Mouse (Mus musculus) midbrain, embryonic 14.5 days (tissue): ENCODE data around the gene Defa21. TPM values are rescaled to one million over a fixed set of nuclear protein-coding genes. Genes with fewer than 3 reads are reported as not detected.
"Not testable (repeated sequence)": the region's sequence is repeated elsewhere in the genome, so short reads cannot be mapped to it uniquely, and the experiment has no call there.

Experiments
- ATAC-seq: fragments of 200-750 bp; cut with Nextera tagmentation; 2 replicates; pipeline ENCODE4 v1.8.0; 2017; ENCODE audit warnings: moderate number of reproducible peaks, moderate library complexity; ENCODE audit not compliant: low FRiP score, low TSS enrichment
- DNase-seq: peaks from one replicate; pipeline ENCODE4 v3.0.0-alpha.2; 2015
- H3K27ac ChIP-seq: fragments of 300-500 bp; sonication (generic); replicated peaks from 2 replicates; pipeline ENCODE4 v1.5.1; 2014; ENCODE audit warnings: mild to moderate bottlenecking, low read depth, low read length, moderate library complexity
- H3K27me3 ChIP-seq: fragments of 300-500 bp; sonication (generic); 2 replicates; pipeline ENCODE4 v1.6.1; 2014; ENCODE audit warnings: low read length, control low read depth, mixed read lengths; ENCODE audit not compliant: control insufficient read depth, insufficient read depth
- H3K36me3 ChIP-seq: fragments of 300-500 bp; sonication (generic); 2 replicates; pipeline ENCODE4 v1.6.1; 2014; ENCODE audit warnings: low read length, control low read depth; ENCODE audit not compliant: control insufficient read depth, insufficient read depth
- H3K4me1 ChIP-seq: fragments of 300-500 bp; sonication (generic); 2 replicates; pipeline ENCODE4 v1.6.1; 2014; ENCODE audit warnings: mild to moderate bottlenecking, antibody characterized with exemption, low read length, control low read depth; ENCODE audit not compliant: control insufficient read depth, insufficient read depth
- H3K4me2 ChIP-seq: fragments of 300-500 bp; sonication (generic); 2 replicates; pipeline ENCODE4 v1.6.1; 2014; ENCODE audit warnings: mild to moderate bottlenecking, low read length, moderate library complexity
- H3K4me3 ChIP-seq: fragments of 300-500 bp; sonication (generic); replicated peaks from 2 replicates; pipeline ENCODE4 v1.5.1; 2014; ENCODE audit warnings: low read depth, low read length
- H3K9ac ChIP-seq: fragments of 300-500 bp; sonication (generic); replicated peaks from 2 replicates; pipeline ENCODE4 v1.6.1; 2014; ENCODE audit warnings: mild to moderate bottlenecking, low read length, moderate library complexity
- H3K9me3 ChIP-seq: fragments of 300-500 bp; sonication (generic); 2 replicates; pipeline ENCODE4 v1.6.1; 2016; ENCODE audit warnings: low read length, control low read depth, mixed read lengths; ENCODE audit not compliant: control insufficient read depth
- WGBS: fragments of 180-500 bp; shearing (Covaris S2); extraction: QIAGEN DNeasy Blood & Tissue Kit; methylation state at CpG from one replicate; pipeline ENCODE4 v1.1.7; 2014; 5-methylcytosine and 5-hydroxymethylcytosine counted together
- polyA plus RNA-seq: library from polyadenylated mRNA; unstranded; fragments of >200 nt; fragmentation: Nextera tagmentation; extraction: Ambion mirVana; gene quantifications from 2 replicates; pipeline ENCODE4 v1.2.1, GENCODE M21; 2014

Defa21 gene
- not detected in 2 replicates for polyA plus RNA-seq

DNA sequence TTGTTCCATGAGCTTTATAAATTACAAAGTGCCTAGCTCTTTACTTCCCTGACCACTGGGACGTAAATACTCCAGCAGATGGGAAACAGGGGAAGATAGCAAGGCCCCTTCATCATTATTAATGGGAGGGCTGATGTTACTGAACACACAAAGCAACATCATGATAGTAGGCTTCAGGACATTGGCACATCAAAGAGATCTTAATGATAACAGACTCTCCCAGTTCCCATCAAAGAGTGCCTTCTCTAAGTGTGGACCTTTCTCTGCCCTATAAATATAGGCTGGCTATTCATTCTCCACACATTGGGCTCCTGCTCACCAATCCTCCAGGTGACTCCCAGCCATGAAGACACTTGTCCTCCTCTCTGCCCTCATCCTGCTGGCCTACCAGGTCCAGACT, at the start of gene Defa21:
Gene Defa21 (plus strand): TSS at position 301 of the 400 bp plus-strand sequence.
- H3K4me3 ChIP-seq, H3K27ac ChIP-seq, ATAC-seq, DNase-seq, H3K36me3 ChIP-seq, H3K9ac ChIP-seq, H3K9me3 ChIP-seq, H3K27me3 ChIP-seq, H3K4me1 ChIP-seq, H3K4me2 ChIP-seq: not testable (repeated sequence)
- no CpG with 5 or more reads among the region's 1 CpGs for WGBS

DNA sequence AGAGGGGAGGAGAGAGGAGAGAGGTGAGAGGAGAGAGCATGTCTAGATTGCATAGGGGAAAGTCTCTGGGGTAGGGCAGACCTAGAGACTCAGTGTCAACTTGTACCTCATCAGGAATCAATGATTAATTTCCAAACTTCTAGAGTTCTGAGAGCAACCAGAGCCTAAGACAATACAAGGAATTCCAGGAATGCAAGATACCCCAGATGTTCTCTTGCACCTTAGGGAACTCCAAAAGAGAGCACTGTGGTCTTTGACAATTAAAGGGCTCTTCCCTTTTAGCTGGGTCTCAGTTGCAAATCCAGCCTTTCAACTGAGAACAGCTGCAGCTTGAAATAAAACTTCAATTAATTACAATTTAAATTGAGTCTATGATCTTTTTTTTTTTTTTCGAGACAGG, 45.5 kb upstream of the Defa21 start:
- H3K9me3 ChIP-seq: peaks cover 17% of the 10 kb centered on the region
- WGBS: 34% methylated on average over 1 of the region's 1 CpGs
- no peak for DNase-seq
- no peak overlapping the region for H3K27ac ChIP-seq
- no peak for ATAC-seq
- H3K4me2 ChIP-seq: no peak overlapping the region
- no peaks in the 10 kb centered on the region for H3K27me3 ChIP-seq
- no peaks in the 10 kb centered on the region for H3K4me1 ChIP-seq
- H3K4me3 ChIP-seq: no peak overlapping the region
- H3K36me3 ChIP-seq: no peaks in the 10 kb centered on the region
- no peak overlapping the region for H3K9ac ChIP-seq

DNA sequence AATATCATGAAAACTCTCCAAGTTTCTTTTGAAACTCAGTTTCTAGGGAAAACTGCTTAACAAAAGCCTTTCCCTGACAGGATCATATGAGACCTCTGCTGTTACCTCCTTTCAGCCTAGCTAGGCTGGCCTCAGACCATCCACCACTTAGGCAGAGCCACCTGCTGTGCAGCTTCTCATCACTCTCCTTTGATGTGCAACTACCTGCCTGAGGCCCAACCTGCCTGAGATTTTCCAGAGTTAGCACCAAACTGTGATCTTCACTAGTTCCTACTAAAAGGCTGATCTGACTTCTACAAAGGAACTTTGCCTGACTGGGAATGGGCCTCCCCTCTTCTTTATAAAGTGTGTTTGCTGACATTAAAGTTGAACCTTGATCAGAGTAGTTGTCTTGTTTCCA, 31.3 kb upstream of the Defa21 start:
- H3K4me2 ChIP-seq, DNase-seq, ATAC-seq, H3K27me3 ChIP-seq, H3K36me3 ChIP-seq, H3K27ac ChIP-seq, H3K9me3 ChIP-seq, H3K9ac ChIP-seq, H3K4me1 ChIP-seq, H3K4me3 ChIP-seq: not testable (repeated sequence)

DNA sequence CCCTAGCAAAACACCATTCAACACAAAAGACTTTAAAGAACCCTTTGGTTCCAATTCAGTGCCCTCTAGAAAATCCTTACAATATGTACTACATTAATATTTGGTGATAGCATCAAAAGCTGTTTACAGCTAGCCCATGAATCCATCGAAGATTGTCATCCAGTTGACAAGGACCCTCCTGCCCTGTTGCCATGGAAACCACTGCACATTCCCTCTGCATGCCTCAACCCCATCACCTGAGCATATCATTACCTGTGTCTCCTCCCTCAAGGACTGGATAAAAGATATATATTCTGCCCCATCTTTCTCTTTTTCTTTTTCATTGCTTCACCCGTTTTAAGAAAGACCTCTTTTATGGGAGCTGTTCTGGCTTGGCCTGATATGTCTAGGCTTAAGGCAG, 28.6 kb upstream of the Defa21 start:
- no peak overlapping the region for H3K4me3 ChIP-seq
- H3K9me3 ChIP-seq: no peaks in the 10 kb centered on the region; the same call in 1 of the 2 replicates
- H3K27ac ChIP-seq: no peak overlapping the region
- no peaks in the 10 kb centered on the region for H3K4me1 ChIP-seq
- no peak overlapping the region for H3K4me2 ChIP-seq
- DNase-seq (no peak), ATAC-seq (no peak)
- WGBS: 80% methylated on average over 2 of the region's 2 CpGs
- H3K9ac ChIP-seq: no peak overlapping the region
- no peaks in the 10 kb centered on the region for H3K27me3 ChIP-seq
- H3K36me3 ChIP-seq: no peaks in the 10 kb centered on the region

DNA sequence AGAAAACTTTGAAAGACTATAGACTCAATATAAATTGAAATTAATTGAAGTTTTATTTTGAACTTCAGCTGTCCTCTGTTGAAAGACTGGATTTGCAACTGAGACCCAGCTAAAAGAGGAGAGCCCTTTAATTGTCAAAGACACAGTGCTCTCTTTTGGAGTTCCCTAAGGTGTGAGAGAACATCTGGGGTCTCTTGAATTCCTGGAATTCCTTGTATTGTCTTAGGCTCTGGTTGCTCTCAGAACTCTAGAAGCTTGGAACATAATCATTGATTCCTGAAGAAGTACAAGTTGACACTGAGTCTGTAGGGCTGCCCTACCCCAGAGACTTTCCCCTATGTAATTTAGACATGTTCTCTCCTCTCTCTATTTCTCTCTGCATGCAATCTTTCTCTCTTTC, 28.1 kb upstream of the Defa21 start:
- ATAC-seq (no peak), DNase-seq (no peak)
- Histone ChIP-seq H3K9ac (no peak overlapping the region), H3K4me2 (no peak overlapping the region), H3K9me3 (no peaks in the 10 kb centered on the region; the same call in 1 of the 2 replicates), H3K4me1 (no peaks in the 10 kb centered on the region), H3K4me3 (no peak overlapping the region), H3K27ac (no peak overlapping the region), H3K27me3 (no peaks in the 10 kb centered on the region), H3K36me3 (no peaks in the 10 kb centered on the region)

DNA sequence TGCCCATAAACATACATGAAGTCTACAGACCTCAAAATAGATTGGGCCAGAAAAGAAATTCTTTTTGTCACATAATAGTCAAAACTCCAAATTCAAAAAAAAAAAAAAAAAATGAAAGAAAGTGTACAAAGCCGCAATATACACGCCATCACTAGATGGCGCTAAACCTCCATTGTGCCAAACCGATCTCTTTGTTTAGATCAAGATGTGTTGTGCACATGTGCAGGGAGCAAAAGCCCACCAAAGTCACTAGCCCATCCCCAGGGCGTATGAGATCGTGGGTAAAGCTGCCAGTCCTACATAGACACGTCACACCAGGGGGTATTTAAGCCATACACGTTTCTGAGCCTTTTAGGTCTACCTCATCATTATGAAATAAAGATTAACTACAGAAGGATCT, 24.2 kb upstream of the Defa21 start:
- Histone ChIP-seq H3K9ac (no peak overlapping the region), H3K4me3 (no peak overlapping the region), H3K4me2 (no peak overlapping the region), H3K27me3 (no peaks in the 10 kb centered on the region), H3K36me3 (no peaks in the 10 kb centered on the region), H3K4me1 (no peaks in the 10 kb centered on the region), H3K27ac (no peak overlapping the region), H3K9me3 (no peaks in the 10 kb centered on the region; the same call in 1 of the 2 replicates)
- 55% methylated on average over 8 of the region's 8 CpGs for WGBS
- ATAC-seq (no peak), DNase-seq (peak; percentile 34)

DNA sequence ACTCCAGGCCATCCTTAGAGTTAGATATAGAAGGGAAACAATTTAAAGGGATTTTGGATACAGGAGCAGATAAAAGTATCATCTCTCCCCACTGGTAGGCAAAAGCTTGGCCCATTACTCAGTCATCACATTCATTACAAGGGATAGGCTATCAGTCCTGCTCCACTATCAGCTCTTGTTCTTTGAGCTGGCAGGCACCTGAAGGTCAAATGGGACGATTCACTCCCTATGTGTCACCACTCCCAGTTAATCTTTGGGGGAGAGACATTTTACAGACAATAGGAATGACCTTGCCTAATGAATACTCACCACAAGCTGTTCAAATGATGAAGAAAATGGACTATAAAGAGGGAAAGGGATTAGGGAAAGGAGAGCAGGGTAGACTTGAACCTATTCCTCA, 18.5 kb upstream of the Defa21 start:
- no peak for ATAC-seq

DNA sequence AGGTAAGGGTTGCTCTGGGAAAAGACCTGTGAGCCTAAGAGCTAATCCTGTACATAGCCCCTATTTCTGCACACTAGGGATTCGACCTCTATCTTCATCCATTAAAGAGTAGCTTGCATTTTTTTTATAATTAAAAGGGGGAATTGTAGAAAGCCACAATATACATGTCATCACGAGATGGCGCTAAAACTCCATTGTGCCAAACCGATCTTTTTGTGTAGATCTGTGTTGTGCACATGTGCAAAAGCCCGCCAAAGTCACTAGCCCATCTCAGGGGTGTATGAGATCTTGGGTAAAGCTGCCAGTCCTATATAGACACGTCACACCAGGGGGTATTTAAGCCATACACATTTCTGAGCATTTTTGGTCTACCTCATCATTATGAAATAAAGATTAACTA, 16.8 kb upstream of the Defa21 start:
- H3K4me3 ChIP-seq, H3K4me1 ChIP-seq, H3K9ac ChIP-seq, H3K36me3 ChIP-seq, ATAC-seq, H3K4me2 ChIP-seq, DNase-seq, H3K27ac ChIP-seq, H3K9me3 ChIP-seq, H3K27me3 ChIP-seq: not testable (repeated sequence)
- WGBS: 51% methylated on average over 6 of the region's 6 CpGs

More for the DNA sequence above, 18.5 kb upstream of the Defa21 start:
- Histone ChIP-seq H3K4me2 (no peak overlapping the region), H3K4me1 (no peaks in the 10 kb centered on the region), H3K27ac (no peak overlapping the region), H3K9ac (no peak overlapping the region), H3K9me3 (peaks cover under 1% of the 10 kb centered on the region; the same call in 1 of the 2 replicates), H3K36me3 (no peaks in the 10 kb centered on the region), H3K4me3 (no peak overlapping the region), H3K27me3 (no peaks in the 10 kb centered on the region)
- 24% methylated on average over 1 of the region's 1 CpGs for WGBS
- DNase-seq: no peak

DNA sequence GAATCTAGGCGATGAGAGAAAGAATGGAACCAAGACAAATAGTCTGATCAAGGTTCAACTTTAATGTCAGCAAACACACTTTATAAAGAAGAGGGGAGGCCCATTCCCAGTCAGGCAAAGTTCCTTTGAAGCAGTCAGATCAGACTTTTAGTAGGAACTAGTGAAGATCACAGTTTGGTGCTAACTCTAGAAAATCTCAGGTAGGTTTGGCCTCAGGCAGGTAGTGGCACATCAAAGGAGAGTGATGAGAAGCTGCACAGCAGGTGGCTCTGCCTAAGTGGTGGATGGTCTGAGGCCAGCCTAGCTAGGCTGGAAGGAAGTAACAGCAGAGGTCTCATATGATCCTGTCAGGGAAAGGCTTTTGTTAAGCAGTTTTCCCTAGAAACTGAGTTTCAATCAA, 14.8 kb upstream of the Defa21 start:
- H3K9ac ChIP-seq, H3K4me1 ChIP-seq, DNase-seq, ATAC-seq, H3K4me2 ChIP-seq, H3K27ac ChIP-seq, H3K9me3 ChIP-seq, H3K36me3 ChIP-seq, H3K4me3 ChIP-seq, H3K27me3 ChIP-seq: not testable (repeated sequence)
- 73% methylated on average over 1 of the region's 1 CpGs for WGBS
